Comparison of ENCODE assay signal across 22 mouse cellular contexts in genomic region chr7:16731893-16732422, GRCm38 (mm10). TPM values are rescaled to one million over a fixed set of nuclear protein-coding genes. Genes with fewer than 3 reads are reported as not detected.
DNase-seq lines count a peak whose midpoint lies in the region; ATAC-seq lines count a peak whose summit lies in the region.
"Had no signal": no experiment of that assay in that cellular context is flagged by ENCODE, and none has a peak within 500 bp of the region (broad histone marks: within the 10 kb centered on the region; RNA-seq: fewer than 3 reads in every experiment).

No protein-coding gene starts in this region.

- DNase-seq in kidney, adult 18-20 months = peak; percentile 20
- no peak for DNase-seq in kidney, postnatal 10 days
- peak; percentile 19 to 22 for DNase-seq in spleen, postnatal 36 days (ENCODE audit: low spot score in 2 of 2)
- no peak for DNase-seq in spleen, adult 12 weeks (ENCODE audit: low spot score)
- no peak for DNase-seq in urinary bladder, postnatal 25 days (ENCODE audit: low spot score)
- DNase-seq in ovary, postnatal 36 days (ENCODE audit: low spot score) = no peak
- DNase-seq: adrenal gland, postnatal 14 days; cerebellum, adult 18-20 months; cerebellum, postnatal 36 days; liver; lung, adult 18-20 months; lung, postnatal 14 days; midbrain, embryonic 14.5 days had no signal

- no peak overlapping the region for H3K4me3 ChIP-seq in kidney, embryonic 16.5 days (ENCODE audit: low read length)
- H3K4me3 ChIP-seq: forebrain, embryonic 10.5 days; heart, embryonic 10.5 days; hindbrain, embryonic 13.5 days; myocyte had no signal

- no peaks in the 10 kb centered on the region for H3K27me3 ChIP-seq in kidney, embryonic 16.5 days (ENCODE audit: insufficient read depth, low read length)
- H3K27me3 ChIP-seq: hindbrain, embryonic 13.5 days had no signal

- H3K9me3 ChIP-seq in kidney, embryonic 16.5 days (ENCODE audit: low read length) = no peaks in the 10 kb centered on the region
- H3K9me3 ChIP-seq: forebrain, embryonic 10.5 days; G1E; heart, embryonic 10.5 days; hindbrain, embryonic 13.5 days had no signal

- WGBS in kidney, embryonic 16.5 days = 10% methylated on average over 7 of the region's 7 CpGs

- H3K36me3 ChIP-seq in kidney, embryonic 16.5 days (ENCODE audit: insufficient read depth, low read length) = no peaks in the 10 kb centered on the region
- H3K36me3 ChIP-seq: forebrain, embryonic 10.5 days; G1E; heart, embryonic 10.5 days; hindbrain, embryonic 13.5 days had no signal

- H3K9ac ChIP-seq in kidney, embryonic 16.5 days (replicated peaks; ENCODE audit: low read length) = no peak overlapping the region; the same call in 1 of the 2 replicates
- H3K9ac ChIP-seq: hindbrain, embryonic 13.5 days had no signal

- ATAC-seq in kidney, embryonic 16.5 days (ENCODE audit: low FRiP score, low TSS enrichment) = 0 out of 2 replicates have a peak, but pooled peaks have one; percentile 14

- H3K4me2 ChIP-seq in kidney, embryonic 16.5 days (replicated peaks; ENCODE audit: low read depth, low read length) = no peak overlapping the region
- H3K4me2 ChIP-seq: hindbrain, embryonic 13.5 days had no signal

- H3K27ac ChIP-seq in kidney, embryonic 16.5 days (ENCODE audit: low read length) = peak overlapping the region; percentile 77
- H3K27ac ChIP-seq: forebrain, embryonic 10.5 days; heart, embryonic 10.5 days; hindbrain, embryonic 13.5 days had no signal

- H3K4me1 ChIP-seq in kidney, embryonic 16.5 days (ENCODE audit: insufficient read depth, low read length) = peaks cover 24% of the 10 kb centered on the region

RNA-seq across cellular contexts. Expression of gene Ap2s1, which starts 6.3 kb away (rescaled TPM):
- polyA plus RNA-seq in kidney, embryonic 16.5 days (2015; fragmentation: Nextera tagmentation; extraction: Ambion mirVana) = 269 and 282 TPM in 2 replicates

RNA-seq across cellular contexts. Expression of gene Ceacam9, which starts 10.2 kb away (rescaled TPM):
- polyA plus RNA-seq in kidney, embryonic 16.5 days (2015; fragmentation: Nextera tagmentation; extraction: Ambion mirVana) = not detected in 2 replicates
- polyA plus RNA-seq: forebrain, embryonic 10.5 days; G1E; heart, embryonic 10.5 days; heart, postnatal 0 days; hindbrain, embryonic 13.5 days; intestine, embryonic 14.5 days; midbrain, embryonic 14.5 days; myocyte; stomach, embryonic 16.5 days had no signal

RNA-seq across cellular contexts. Expression of gene Slc1a5, which starts 49.2 kb away (rescaled TPM):
- 49.2 and 51.0 TPM in 2 replicates for polyA plus RNA-seq in kidney, embryonic 16.5 days (2015; fragmentation: Nextera tagmentation; extraction: Ambion mirVana)

RNA-seq across cellular contexts. Expression of gene Ceacam15, which starts 56.5 kb away (rescaled TPM):
- not detected in 2 replicates for polyA plus RNA-seq in kidney, embryonic 16.5 days (2015; fragmentation: Nextera tagmentation; extraction: Ambion mirVana)
- polyA plus RNA-seq: forebrain, embryonic 10.5 days; G1E; hindbrain, embryonic 13.5 days; intestine, embryonic 14.5 days; midbrain, embryonic 14.5 days; myocyte; stomach, embryonic 16.5 days had no signal

Comparison
In these comparisons a context has a peak if more than half of its experiments do, and no peak if none do; other contexts are left out.
1. DNase-seq: peak in kidney, adult 18-20 months (single experiment) and spleen, postnatal 36 days (2 of 2); none in kidney, postnatal 10 days (single experiment), spleen, adult 12 weeks (single experiment), urinary bladder, postnatal 25 days (single experiment) and ovary, postnatal 36 days (single experiment).